Mouse (Mus musculus) cerebellum, adult 8-10 months (tissue): Measurements from ENCODE around the gene Lancl3.
"Not testable (repeated sequence)": the region's sequence is repeated elsewhere in the genome, so short reads cannot be mapped to it uniquely, and the experiment has no call there.

ENCODE experiments used
- DNase-seq: peaks from one replicate; pipeline ENCODE4 v3.0.0; 2022

Gene Lancl3

DNA sequence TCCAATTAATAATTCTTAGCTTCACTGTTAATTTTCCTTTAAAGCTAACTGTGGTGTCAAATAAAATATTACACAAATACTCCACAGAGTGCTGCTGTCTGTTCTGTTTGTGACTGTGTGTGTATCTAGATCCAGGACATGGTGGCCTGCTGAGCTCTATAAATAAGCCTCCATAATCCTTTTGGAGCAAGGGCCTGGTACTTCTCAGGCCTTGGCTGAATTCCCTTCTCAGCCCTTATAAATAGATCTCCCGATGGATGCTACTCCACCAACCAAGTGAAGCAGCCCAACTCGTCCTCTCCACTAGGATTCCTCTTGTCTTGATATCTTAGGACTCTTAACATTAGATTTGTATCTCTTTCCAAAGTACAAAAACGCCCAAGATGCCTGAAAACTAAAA lies 71.4 kb downstream of the Lancl3 start:
- peak; percentile 55 for DNase-seq

DNA sequence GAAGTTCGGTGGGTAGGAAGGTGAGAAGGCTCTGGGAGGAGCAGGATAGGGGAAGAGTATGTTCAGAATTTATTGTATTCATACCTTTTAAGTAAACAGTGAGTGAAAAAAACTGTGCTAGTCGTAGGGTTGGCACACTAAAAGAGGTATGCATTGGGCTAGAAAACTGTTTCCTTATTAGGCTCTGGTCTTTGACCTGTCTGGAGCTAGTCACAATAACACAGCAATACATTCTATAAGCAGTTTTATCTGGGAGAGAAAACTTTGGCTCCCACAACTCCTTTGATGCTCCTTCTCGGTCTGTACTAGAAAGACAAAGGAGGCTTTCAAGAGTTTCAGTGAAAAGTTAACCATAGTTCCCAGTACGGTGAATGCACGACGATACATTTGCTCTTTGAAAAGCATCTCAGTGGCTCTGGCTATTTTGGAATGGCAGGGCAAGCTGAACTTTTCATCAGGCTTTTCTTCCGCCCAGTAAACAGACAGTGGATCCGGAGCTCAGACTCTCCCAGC lies 72.3 kb downstream of the Lancl3 start:
- no peak for DNase-seq

DNA sequence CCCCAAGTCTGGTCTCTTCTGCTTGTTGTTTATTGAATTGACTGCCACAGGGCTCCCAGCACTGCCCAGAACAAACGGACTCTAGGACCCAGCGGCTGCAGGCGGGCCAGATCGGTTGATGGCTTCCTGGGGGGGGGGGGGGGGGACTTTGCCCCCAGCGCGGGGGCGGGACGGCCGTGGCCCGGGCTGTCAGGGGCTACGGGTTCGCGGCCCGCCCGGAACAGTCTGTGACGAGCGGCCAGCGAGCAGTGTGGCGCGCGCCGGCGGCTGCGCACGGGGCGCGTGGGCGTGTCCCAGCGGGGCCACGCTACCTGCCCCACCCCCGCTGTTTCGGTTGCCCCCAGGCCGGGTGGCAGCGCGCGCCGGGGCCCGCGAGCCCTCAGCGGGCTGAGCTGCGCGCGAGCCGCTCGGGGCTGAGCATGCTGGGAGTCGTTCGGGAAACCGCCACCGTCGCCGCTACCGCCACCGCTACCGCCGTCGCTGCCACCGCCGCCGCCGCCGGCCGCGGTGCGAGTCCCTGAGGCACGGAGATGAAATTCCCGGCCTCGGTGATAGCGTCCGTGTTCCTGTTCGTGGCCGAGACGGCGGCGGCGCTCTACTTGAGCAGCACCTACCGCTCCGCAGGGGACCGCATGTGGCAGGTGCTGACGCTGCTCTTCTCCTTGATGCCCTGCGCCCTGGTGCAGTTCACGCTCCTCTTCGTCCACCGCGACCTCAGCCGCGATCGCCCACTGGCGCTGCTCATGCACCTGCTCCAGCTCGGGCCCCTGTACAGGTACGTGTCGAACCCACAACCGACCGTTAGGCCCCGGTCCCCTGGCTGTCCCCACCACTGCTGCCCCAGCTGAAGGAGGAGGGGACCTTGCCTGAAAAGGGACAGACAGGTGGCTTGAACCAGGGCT lies 73.0 kb downstream of the Lancl3 start, which contains the start of gene Xk:
Gene Xk, plus strand, starts transcription at position 297 of the 902 bp plus-strand sequence.
- peak; percentile 60 for DNase-seq

DNA sequence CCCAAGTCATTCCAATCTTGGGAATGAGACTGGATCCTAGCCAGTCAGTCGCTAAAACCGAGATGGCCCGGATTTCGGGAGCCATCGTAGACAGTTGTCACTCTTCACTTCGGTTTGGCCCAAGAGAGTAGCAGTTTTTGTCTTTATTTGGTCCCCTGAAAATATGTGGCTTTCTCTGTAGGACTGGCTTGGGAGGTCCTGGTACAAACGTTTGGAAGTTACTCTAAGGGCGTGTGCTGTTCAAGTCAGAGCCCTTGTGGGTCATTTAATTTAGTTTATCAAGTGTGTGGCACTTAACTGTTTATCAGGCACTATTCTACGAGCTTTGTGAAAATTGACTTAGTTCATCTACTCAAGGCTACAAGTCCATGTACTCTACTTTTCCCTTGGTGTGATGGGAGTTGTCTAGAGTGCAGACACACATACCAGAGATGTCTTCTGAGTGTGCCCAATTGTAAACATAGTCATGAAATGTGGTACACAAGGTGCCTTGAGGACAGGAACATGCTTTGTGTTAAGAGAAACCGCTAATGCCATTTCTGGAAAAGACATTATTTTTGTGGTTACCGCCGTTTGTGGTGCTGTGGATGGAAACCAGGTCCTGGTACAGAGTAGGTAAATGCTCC lies 73.8 kb downstream of the Lancl3 start:
- no peak for DNase-seq

DNA sequence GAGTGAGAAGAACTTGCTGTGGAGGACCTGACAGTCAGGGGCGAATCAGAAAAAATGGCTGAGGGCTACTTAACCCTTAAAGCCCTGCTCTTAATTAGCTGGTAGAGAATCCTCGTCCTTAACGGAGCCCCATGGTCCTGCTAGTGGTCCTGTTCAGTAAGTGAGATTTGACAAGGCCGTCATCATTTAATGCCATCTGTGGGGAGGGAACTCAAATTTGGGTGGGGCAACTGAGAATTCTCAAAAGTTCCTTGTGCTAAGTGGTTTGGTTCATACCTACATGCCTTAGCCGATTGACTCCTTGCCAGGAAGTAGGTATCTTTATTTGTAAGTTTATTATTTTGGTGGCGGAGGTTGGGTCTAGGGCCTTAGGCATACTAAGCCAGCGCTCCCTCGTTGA lies 74.6 kb downstream of the Lancl3 start:
- no peak for DNase-seq

DNA sequence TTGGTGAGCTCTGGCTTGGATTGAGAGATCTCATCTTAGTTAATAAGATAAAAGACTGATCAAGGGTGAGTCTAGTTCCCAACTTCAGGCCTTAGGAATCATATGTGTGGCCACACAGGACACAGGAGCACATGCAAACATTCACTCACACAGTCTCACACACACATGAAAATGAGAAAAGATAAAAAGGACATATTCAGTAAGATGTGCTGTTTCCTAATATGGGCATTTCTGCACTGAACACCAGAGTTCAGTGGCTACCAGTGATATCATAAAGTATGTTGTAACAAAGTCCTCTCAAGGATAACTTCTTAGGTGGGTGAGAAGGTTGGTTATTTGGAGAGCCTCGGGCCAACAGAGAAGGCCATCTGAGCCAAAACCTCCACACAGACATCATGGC lies 83.8 kb downstream of the Lancl3 start, which contains the start of gene H2al1m:
Gene H2al1m, plus strand, starts transcription at position 301 of the 400 bp plus-strand sequence.
- not testable (repeated sequence) for DNase-seq

DNA sequence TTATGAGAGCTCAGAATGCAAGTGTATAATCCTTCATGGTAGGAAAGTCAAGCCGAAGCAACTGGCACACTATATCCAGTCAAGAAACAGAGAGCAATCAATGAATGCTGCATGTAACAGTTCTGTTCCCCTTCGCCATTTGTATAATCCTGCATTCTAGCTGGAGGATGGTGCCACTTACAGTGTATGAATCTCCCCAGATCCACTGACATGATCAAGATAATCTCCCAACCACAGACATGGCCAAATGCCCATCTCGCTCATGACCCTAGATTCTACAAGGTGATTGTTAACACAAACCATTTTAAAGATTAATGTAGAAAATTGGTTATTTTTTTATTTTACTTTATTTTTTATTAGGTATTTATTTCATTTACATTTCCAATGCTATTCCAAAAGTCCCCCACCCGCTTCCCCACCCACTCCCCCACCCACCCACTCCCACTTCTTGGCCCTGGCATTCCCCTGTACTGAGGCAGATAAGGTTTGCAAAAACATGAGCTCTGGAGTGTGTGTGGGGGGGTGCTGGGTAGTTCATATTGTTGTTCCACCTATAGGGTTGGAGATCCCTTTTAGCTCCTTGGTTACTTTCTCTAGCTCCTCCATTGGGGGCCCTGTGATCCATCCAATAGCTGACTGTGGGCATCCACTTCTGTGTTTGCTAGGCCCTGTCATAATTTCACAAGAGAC lies 93.6 kb downstream of the Lancl3 start:
- not testable (repeated sequence) for DNase-seq

DNA sequence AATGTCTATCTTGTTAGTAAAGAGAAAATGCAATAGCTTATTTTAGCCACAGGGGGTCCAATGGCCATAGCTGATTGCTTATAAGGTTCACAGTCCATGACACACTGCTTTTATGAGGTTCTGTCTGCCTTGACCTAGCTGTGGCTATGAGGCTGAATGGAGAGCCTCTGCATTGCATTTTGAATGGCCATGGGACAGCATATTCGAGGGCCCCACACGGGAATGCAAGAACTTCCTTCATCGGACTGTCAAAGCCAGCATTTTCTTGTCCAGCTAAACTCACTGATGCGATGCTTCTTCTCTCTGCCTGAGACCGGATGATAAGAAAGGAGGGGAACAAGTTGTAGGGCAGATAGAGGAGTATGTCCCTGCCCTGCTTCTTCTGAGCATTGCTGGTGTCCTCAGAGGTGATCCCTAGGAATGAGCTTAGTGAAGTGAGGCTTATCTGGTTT lies 98.7 kb downstream of the Lancl3 start:
- no peak for DNase-seq

DNA sequence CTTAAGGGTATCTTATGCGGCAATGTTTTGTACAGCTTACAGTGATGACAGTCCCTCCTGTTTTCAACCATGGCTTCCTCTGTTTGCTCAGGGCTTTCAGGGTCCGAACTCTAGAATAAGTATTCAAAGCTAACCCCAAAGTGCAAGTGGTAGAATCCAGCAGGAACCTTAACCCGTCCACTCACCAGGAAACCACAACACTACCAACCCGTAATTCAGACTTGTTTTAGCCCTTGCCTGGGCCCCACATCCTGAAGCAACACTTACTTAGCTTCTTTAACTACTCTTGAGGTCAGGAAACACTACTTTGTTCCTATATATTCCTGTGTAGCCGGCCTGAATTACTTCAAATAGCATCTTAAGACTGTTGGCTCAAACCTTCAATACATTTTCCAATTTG lies 103.1 kb downstream of the Lancl3 start:
- no peak for DNase-seq

DNA sequence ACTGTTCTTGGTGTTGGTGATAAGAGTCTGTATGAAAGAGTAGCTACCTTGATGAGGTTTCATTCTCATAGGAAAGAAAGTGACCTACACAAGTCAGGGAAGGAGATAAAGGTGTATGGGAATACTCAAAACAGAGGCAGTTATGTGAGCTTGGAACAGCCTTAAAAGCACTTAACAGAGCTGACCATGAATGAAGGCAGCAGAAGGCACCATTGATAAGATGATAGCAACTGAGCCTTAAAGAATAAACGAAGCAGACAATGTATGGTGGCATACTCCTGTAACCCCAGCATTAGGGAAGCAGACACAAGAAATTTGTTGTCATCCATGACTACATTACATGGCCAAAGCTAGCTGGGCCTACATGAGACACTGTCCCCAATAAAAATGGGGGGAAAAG lies 103.8 kb downstream of the Lancl3 start:
- no peak for DNase-seq

DNA sequence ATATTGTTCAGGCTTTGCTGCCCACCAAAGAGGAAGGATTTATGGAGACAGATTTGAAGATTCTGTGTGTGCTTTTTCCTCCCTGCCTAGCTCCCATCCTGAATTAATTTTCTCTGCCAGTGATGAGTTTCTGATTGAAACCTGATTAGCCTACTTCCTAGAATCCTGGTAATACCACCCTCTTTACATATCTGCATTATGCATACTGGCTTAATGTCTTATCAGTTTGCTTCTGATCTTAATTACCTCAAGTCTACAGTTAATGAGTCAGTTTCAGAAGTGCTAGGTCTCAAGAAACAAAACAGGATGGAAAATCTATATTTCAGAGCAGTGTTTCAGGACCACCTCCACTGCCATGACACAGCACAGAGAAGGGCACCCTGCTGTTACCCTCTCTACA lies 116.8 kb downstream of the Lancl3 start:
- not testable (repeated sequence) for DNase-seq
